Mouse (Mus musculus) left cerebral cortex, postnatal 25 days (tissue): ENCODE measurements around the gene Serpinb9g. TPM values are rescaled to one million over a fixed set of nuclear protein-coding genes. Genes with fewer than 3 reads are reported as not detected.
"Not testable (repeated sequence)": the region's sequence is repeated elsewhere in the genome, so short reads cannot be mapped to it uniquely, and the experiment has no call there.

Source experiments
- DNase-seq, 2 experiments: peaks; one replicate each; pipeline ENCODE4 v3.0.0; 2022; ENCODE audit warnings: low spot score in 2 of 2, mixed read lengths in 1 of 2
- intact Hi-C: fragments of 180-260 bp; cut with DNase I; formaldehyde crosslinking; loops from one replicate; pipeline ENCODE4 v1.15.1; 2025
- total RNA-seq, 2 experiments: library from RNA; stranded (reverse); gene quantifications; 2 replicates each; pipeline ENCODE4 v1.2.3; 2021

Serpinb9g gene
- not detected for total RNA-seq

GRCm38 (mm10) chr13:33484490-33484889 lies at the start of gene Serpinb9g:
Serpinb9g (plus strand) TSS chr13:33484790.
- intact Hi-C loops: not testable (repeated sequence)

DNA sequence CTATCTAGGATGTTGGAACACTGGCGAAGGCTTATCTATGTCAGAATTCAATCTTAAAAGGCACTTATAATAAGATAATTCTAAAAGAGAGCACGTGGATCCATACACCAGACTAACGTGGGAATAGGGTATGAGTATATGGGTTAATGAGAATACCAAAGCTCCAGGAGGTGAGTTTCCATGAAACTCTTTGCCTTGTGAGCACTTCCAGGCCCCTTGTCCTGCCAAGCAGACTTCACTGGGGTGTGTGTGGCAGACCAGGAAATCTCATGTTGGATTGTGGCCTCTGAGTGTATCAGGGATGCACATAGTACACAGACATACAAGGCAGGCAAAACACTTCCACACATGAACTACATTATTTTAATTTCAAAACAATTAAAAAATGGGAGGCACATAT lies 718 bp upstream of the Serpinb9g start:
- intact Hi-C loops, DNase-seq: not testable (repeated sequence)

More at GRCm38 (mm10) chr13:33484490-33484889, at the start of gene Serpinb9g:
- not testable (repeated sequence) for DNase-seq

DNA sequence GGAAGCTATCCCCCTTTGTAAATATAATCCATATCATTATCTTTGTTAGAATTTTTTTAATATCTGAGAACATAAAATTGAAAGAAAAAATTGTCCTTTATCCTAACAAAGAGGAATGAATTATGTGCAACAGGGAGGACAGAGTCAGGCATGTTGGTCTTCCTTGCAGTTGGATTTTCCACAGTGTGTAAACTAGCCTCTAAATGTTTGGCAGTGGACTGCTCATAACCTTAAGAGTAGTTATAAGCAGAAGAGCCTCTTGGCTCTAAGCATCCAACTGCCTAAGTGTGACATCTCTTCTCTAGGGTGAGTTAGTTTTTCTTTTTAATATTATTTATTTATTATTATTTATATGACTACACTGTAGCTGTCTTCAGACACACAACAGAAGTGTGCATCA lies 40.0 kb downstream of the Serpinb9g start:
- DNase-seq: no peak
- intact Hi-C loops: no loop called here

DNA sequence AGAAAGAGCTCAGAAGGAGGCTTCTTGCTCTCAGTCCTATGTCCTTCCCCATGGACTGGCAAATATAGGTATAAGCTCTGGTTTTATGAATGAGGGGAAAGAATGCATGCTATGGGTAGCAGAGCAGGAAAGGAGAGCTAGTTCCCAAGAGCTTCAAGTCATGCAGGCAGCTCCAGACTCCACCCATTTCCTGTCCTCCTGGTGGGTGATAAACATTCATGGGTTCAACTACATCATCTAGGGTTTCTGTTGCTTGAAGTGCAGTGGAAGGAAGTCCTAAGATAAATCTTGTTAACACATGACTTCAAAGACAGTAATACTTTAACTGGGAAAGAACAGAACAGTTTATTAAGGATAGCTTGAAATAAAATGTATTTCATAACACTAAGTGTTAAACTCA lies 48.2 kb downstream of the Serpinb9g start:
- intact Hi-C loops: no loop called here
- DNase-seq: no peak

Other genes starting within 250 kb of the Serpinb9g start
- gene Serpinb9e, start 235.2 kb upstream of the Serpinb9g start, total RNA-seq: not detected
- not detected for gene Serpinb9f, start 160.7 kb upstream of the Serpinb9g start, total RNA-seq
- not detected for gene Gm11397, start 89.0 kb upstream of the Serpinb9g start, total RNA-seq
- not detected for gene Serpinb6d, start 176.6 kb downstream of the Serpinb9g start, total RNA-seq